Mouse (Mus musculus) mouse trophoblast stem cell (cell line): ENCODE data around the gene Uchl3.

Source experiments
- in situ Hi-C, 2 experiments: fragments of 300-500 bp; cut with MseI, MboI; formaldehyde crosslinking; loops; 2 replicates in 1 of 2; 3 replicates in 1 of 2; pipeline ENCODE4 v1.15.1; 2025

Uchl3 gene

GRCm38 (mm10) chr14:101653581-101654525, at the start of gene Uchl3:
Uchl3 (plus strand) TSS chr14:101653967.
- in situ Hi-C loops, result no loop called here

GRCm38 (mm10) chr14:101605843-101606242, 47.9 kb upstream of the Uchl3 start:
- in situ Hi-C loops, result loop anchor here in 1 of 2 experiments (5.0 kb wide), 1 partner anchor 89 kb away; no protein-coding TSS in a partner anchor

GRCm38 (mm10) chr14:101607631-101608518, 45.9 kb upstream of the Uchl3 start:
- in situ Hi-C loops, result loop anchor here in 1 of 2 experiments (5.0 kb wide), 1 partner anchor 91 kb away; no protein-coding TSS in a partner anchor

DNA sequence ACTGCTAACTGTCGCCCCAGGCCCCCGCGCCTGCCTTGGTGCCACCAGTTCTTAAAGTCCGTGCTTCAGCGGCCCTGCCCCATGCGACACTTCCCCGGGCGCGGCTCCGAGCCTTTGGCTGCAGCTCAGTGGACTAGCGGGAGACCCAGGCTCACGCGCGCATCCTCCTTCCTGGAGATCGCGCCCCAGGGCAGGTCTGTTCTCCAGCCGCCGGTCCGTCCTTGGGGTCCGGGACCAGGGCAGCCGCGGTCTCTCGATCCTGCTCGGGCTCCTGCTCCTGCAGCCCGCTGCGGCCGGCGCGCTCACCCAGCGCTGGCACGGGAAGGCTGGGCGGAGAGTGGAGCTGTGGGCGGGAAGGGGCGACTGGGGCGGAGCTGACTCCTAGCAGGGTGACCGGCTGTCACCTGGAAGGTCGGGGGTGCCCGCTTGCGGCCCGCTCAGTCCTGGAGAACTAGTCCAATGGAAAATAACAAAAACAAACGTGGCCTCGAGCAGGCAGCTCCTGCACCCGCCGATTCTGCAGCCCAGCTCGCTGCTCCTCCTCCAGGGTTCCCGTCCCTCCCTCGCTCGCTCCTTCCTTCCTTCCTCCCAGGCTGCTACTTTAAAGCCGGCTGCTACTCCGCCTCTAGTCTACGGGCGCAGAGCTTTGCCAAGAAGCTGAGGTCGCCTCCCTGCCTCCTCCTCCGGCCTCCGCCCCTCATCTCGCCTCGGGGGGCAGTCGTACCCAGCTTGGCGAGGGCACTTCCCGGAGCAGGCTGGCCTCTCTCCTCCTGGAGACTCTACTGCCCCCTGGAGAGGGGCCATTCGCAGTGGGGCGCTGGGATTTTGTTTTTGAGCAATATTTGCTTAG, 45.0 kb upstream of the Uchl3 start, which contains the start of gene Tbc1d4:
Gene Tbc1d4, minus strand, starts transcription at position 673 of the 850 bp plus-strand sequence.
- in situ Hi-C loops, result loop anchor here in 1 of 2 experiments (5.0 kb wide), 1 partner anchor 91 kb away; no protein-coding TSS in a partner anchor

- in situ Hi-C loops, result no loop called here
Measured at GRCm38 (mm10) chr14:101610701-101611100, 43.1 kb upstream of the Uchl3 start.

DNA sequence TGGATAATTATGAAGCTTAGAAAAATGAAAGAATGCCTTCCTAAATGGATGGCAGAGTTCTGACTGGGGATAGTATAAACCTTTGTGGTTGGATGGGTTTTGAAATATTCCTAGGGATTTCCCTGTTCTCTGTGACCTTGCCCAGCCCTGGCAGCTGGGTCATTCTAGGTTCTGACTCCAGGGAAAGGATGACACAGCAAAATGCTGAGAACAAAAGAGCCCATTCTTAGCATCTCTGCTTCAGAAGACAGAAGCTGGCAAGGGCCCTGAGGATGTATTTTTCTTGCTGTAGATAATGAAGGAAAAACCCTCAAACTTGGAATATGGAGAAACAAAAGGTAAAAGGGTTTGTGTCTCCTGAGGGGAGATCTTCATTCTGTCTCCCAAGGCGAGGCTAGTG, 40.6 kb upstream of the Uchl3 start:
- in situ Hi-C loops, result no loop called here

- in situ Hi-C loops, result no loop called here
Measured at GRCm38 (mm10) chr14:101616178-101616577, 37.6 kb upstream of the Uchl3 start.

GRCm38 (mm10) chr14:101617680-101618079, 36.1 kb upstream of the Uchl3 start:
- in situ Hi-C loops, result no loop called here

DNA sequence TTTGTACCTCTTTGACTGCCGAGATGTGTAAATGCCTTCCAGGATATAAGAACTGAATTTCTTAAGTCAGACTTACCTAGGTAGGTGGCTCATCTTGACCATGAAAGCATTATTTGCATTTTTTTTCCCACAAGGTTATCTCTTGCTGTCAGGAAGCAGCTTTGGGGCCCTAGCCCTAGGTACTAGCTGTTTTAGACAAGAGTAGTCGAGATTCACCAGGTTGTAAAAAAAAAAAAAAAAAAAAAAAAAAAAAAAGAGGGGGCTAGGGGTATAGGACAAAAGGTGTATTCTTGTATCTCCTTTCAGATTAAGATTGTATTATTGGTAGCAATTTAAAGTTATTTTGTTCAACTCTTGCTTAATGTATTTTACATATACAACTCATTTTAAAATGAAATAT, 23.2 kb upstream of the Uchl3 start:
- in situ Hi-C loops, result no loop called here

DNA sequence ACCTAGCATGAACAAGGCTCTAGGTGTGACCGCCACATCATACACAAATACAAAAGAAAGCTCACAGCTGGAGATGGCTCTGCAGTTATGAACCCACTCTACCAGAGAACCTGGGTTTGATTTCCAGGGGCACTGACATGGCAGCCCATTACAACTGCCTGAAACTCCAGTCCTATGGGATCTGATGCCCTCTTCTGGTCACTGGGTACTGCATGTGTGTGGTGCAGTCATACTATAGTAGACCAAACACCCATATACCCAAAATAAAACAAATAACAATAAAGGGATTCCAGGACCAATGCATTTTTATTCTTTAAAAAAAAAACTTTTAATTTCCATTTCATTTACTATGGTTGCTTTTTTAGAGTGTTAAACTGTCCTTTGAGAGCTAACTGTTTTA, 18.0 kb upstream of the Uchl3 start:
- in situ Hi-C loops, result no loop called here

GRCm38 (mm10) chr14:101637381-101637780, 16.4 kb upstream of the Uchl3 start:
- in situ Hi-C loops, result no loop called here

DNA sequence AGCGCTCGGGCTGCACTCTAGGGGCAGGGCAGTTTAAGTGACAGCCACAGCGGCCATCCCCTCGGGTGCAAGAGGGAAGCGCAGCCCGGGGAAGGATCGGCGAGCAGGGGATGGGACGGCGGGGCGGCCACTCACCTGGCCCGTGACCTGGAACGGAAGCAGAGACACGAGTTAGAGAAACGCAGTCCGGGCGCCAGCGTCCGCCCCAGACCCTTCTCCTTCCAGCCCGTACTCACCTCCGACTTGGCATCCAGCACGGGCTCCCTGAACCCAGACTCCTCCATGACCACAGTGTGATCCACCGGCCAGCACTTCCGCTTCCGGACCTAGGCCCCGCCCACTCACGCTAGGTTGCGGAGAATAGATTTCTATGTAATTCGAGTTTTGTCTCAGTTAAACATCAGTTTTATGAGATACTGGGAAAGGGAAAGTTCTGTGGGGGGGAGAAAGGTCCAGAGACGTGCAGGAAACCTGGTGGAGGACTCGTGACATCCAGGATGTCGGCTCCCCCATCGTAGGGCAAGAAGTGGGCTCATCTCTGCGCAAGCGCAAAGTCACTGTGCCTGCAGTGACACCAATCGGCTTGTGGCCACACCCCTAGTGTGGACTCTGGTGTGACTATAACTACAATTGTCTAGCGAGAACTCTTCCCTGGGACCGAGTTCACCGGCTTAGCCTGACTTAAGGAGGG, 13.5 kb upstream of the Uchl3 start, which contains the start of gene Commd6:
Gene Commd6, minus strand, starts transcription at position 534 of the 691 bp plus-strand sequence.
- in situ Hi-C loops, result no loop called here

DNA sequence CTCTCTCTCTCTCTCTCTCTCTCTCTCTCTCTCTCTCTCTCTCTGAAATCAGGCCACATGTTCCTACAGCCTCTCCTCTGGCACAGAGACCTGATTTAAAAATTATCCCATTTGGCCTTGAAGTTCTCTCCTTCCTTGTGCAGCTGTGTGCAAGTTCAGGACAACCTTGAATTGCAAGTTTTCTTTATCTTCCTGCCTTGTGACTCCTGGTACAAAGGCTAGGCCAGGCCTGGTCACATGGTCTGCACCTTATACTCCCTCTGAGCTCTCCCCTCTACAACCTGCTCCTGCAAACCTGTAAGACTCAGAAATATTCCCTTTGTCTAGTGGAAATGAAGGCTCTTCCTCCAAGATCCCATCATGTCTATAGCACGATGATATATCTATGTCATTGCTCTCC, 8.8 kb upstream of the Uchl3 start:
- in situ Hi-C loops, result no loop called here

GRCm38 (mm10) chr14:101650551-101650950, 3.2 kb upstream of the Uchl3 start:
- in situ Hi-C loops, result no loop called here

GRCm38 (mm10) chr14:101652571-101652970, 1.2 kb upstream of the Uchl3 start:
- in situ Hi-C loops, result no loop called here

DNA sequence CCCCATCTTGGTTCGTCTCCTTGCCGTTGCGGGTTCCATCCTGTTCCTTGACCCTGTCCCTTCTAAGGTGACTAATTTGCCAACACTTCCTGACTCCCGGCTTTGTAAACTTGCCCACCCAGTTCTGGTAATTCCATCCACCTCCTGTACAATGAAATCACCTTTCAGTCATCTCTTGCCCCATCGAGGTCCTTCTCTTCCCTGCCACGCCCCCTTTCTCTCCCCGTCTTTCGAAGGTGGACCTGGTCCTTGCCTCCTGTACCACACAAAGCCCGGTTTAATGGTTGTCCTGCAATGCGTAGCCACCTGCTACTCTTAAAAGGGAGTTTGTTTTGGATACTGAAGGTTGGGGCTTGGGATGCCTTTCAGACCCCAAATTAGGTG, 751 bp downstream of the Uchl3 start:
- in situ Hi-C loops, result no loop called here

- in situ Hi-C loops, result no loop called here
Measured at GRCm38 (mm10) chr14:101656307-101656706, 2.5 kb downstream of the Uchl3 start.

DNA sequence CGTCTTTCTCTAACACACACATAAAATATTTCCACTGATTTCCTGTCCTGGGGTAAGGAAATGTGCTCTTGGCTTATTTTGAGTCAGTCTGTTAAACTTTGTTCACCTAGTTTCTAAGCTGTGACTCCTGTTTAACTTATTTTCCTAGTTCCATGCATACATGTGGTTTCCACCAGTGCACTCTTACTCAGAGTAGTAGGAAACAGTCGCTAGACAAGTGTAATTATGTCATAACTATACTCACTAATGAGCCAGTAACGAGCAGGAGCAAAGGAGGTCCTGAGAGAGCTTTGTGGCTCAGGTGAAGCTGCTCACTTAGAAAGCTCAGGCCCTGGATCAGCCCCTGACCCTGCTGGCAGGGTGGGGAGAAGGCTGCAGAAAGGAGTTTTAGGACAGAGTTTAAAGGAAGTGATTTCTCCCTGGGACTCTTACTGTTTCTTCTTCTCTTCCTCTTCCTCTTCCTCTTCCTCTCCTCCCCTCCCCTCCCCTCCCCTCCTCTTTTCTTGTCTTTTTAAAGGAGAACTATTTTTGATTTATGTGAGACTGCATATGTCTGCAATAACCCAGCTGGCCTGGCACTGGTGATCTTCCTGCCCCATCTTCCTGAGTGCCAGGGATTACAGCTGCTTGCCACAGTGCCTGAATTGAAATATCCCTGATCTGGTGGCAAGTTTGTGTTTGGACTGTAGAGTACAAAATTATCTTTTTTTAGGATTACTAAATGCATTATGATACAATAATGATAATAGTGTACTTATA, 8.1 kb downstream of the Uchl3 start:
- in situ Hi-C loops, result no loop called here

DNA sequence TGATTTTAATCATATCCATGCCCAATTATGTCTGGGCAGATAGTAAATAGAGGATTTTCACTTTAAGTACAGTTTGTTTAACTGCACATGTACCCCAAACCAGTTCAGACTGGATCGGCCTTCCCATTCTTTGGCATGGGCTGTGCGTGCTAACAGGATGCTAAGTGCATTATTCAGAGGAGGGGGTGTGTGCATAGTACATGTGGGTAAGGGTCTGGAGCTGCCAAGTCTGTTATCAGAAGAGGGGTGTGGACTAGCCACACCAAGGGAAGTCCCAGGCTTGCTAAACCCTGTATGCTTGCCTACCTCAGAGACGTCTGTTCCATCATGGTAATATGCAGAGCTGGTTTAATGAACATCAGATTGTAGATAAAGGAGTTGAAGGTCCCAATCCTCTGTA, 10.5 kb downstream of the Uchl3 start:
- in situ Hi-C loops, result no loop called here

- in situ Hi-C loops, result no loop called here
Measured at GRCm38 (mm10) chr14:101666056-101666455, 12.3 kb downstream of the Uchl3 start.
